Mouse (Mus musculus): ENCODE results near the gene Deup1.
"Not testable (repeated sequence)": the region's sequence is repeated elsewhere in the genome, so short reads cannot be mapped to it uniquely, and the experiment has no call there.

The Deup1 gene

GRCm38 (mm10) chr9:15594148-15594547 lies 33.6 kb downstream of the Deup1 start:
- no peak for ATAC-seq (ENCODE audit: insufficient number of reproducible peaks, low FRiP score, low TSS enrichment)

DNA sequence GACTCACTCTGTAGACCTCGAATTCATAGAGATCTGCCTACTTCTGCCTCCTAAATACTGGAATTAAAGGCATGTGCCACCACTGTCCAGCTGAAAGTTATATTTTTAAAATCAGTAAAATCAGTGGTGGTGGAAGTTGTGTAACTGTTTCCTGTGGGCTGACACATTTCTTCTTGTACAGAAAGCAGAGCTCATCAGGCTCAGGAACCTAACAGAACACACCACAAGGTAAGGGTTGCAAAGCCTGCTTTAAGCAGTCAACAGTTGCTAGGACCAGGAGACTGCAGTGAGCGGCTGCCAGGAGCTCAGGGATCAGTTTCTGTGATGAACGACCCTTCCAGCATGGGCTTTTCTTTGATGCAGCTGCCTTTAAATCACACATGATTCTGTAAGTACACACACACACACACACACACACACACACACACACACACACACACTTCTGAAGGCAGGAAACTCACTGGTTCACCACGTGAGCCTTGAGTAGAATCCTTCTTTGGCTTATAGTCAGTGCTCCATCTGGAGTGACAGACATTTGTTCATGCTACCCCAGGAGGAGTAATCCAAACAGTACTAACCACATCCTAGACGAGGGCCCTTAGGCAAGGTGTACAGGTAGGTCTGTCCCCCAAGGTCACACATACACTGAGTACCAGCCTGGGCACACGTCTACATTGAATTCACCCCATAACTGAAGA lies 40.4 kb downstream of the Deup1 start:
- ATAC-seq (ENCODE audit: insufficient number of reproducible peaks, low FRiP score, low TSS enrichment) = no peak

DNA sequence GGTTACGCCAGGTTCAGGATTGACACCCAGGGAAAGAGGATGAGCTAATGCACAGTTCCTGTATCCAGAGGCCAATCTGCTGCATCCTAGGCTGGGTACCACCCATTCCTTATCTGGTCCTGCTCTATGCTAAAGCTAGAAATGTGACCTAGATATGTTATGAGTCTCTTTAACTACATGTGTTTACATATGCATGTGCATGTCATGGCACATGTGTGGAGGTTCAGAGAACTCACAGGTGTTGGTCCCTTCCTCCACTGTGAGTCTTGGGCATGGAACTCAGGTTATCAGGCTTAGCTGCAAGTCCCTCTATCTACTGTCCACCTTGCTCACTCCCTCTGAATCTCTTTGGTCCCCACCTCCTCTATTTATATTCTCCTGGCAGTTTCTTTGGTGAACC lies 41.8 kb downstream of the Deup1 start:
- no peak for ATAC-seq (ENCODE audit: insufficient number of reproducible peaks, low FRiP score, low TSS enrichment)

DNA sequence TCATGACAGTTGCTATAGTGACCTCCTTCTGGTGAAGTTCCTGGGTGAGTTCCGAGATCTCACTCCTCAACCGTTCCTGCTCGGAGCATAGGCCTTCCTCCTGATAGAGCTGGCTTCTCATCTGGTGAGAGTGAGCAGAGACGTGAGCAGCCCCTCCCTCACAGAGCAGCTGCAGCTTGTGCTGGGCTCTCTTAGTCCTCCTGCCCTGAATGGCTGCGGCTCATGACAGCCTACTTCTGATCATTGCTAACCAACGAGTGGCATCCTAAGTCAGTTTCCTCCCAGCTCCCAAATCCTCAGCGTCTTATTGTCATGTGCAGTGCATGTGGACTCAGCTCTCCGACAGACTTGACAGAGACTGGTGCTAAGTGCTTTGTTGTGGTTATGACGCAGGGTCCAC lies 43.5 kb downstream of the Deup1 start:
- no peak for ATAC-seq (ENCODE audit: insufficient number of reproducible peaks, low FRiP score, low TSS enrichment)

GRCm38 (mm10) chr9:15582026-15582425 lies 45.7 kb downstream of the Deup1 start:
- no peak for ATAC-seq (ENCODE audit: insufficient number of reproducible peaks, low FRiP score, low TSS enrichment)

GRCm38 (mm10) chr9:15580176-15580575 lies 47.6 kb downstream of the Deup1 start:
- no peak for ATAC-seq (ENCODE audit: insufficient number of reproducible peaks, low FRiP score, low TSS enrichment)

GRCm38 (mm10) chr9:15578946-15579345 lies 48.8 kb downstream of the Deup1 start:
- no peak for ATAC-seq (ENCODE audit: insufficient number of reproducible peaks, low FRiP score, low TSS enrichment)

DNA sequence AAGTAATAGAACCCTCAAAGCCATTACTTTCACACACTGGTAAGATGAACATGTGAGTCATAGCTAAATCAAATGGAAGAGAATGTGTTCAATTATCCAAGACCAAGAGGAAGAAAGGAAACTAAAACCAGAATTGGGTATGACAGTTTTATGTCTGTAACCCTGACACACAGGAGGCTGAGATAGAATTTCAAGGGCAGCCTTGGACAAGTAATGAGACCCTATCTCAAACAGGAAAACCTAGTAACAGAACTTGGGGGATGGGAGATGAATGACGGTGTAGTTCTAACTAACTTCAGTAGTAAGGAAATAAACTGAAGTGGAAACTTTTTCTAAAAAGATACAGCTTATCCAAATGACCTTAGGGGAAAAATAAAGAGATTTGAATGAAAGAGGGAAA lies 49.3 kb downstream of the Deup1 start:
- no peak for ATAC-seq (ENCODE audit: insufficient number of reproducible peaks, low FRiP score, low TSS enrichment)

DNA sequence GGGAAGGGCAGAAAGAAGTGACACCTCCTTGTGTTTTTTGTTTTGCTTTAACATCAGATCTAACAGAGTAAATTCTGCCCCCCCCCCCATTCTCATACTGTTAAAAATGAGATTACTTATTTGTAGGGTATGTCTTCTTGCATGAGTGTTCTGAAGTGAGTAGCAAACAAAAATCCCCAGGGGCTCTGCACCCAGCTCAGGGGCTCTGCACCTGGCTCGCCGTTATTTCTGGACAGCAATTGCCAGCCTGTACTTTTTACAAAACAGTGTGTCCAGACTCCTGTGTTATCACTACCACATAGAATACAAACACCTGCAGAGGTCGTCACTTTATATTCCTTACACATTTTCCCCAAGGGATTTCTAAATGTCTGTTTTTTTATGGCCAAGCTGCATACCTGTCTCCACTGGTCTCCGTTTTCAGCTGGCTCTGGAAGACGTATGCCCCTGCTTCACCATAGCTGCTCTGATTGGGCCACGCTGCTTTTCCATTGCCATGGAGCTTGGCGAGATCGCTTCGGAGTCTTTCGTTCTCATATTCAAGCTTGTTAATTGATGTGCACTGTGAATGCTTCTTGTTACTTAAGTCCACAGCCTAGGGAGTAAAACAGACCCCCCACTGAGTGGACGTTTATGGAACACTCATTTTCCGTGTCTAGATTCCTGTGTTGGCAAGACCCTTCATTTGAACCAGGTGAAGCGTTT lies 52.8 kb downstream of the Deup1 start:
- no peak for ATAC-seq (ENCODE audit: insufficient number of reproducible peaks, low FRiP score, low TSS enrichment)

DNA sequence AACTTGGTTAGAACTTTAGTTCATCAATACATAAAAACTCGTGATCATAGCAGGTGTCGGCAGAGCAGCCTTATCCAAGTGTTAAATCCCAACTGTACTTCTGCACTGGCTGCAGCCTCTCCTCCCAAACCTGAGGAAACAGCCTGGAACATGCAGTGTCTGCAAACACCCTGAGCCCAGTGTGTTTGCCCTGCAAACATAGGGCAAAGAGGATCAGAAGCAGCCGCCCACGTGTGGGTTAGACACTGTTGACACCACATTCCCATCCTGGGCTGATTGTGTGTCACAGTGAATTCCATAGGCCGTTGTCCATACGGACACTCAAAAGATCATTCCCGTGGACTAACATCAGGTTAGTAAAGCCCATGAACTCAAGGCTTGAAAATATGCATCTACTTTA lies 65.4 kb downstream of the Deup1 start:
- ATAC-seq (ENCODE audit: insufficient number of reproducible peaks, low FRiP score, low TSS enrichment) = no peak

DNA sequence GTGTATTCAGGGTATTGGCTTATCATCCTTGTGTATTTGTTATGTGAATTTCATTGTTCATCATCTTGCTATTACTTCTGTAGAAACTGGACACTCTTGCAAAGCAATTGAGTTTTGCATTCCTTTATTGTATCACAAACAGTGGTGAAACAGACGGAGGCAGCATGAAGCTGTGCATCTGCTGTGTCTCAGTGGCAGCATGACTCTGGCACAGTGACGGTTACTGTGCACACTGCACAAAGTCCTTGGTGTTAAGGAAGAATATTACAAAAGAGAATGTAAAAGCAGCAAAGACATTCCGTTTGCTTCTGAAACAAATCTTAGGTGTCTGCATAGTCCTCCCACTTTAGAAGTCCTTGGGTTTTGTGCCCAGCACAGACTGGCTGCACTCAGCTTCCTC lies 67.3 kb downstream of the Deup1 start:
- no peak for ATAC-seq (ENCODE audit: insufficient number of reproducible peaks, low FRiP score, low TSS enrichment)

DNA sequence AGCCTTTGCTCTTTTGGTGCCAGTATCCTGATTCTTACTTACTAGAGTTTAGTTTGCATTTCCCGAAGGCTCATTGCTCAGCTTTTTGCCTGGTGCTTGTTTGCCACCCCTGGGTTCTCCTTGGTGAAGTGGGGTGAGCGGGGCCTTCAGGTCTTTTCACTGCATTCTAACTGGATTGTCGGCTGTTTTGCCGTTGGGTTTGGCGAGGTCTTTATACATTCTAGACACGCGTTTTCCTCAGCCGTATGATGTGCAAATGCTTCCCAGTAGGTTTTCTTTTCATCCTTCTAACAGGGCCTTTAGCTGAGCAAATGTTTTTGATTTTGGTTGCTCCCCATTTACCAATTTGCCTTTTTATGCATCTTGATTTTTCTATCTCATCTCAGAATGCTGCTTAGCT lies 74.4 kb downstream of the Deup1 start:
- no peak for ATAC-seq (ENCODE audit: insufficient number of reproducible peaks, low FRiP score, low TSS enrichment)

- no peak for ATAC-seq (ENCODE audit: insufficient number of reproducible peaks, low FRiP score, low TSS enrichment)
Measured at GRCm38 (mm10) chr9:15551933-15552851, 75.5 kb downstream of the Deup1 start.

- ATAC-seq (ENCODE audit: insufficient number of reproducible peaks, low FRiP score, low TSS enrichment) = not testable (repeated sequence)
Measured at GRCm38 (mm10) chr9:15551073-15551472, 76.7 kb downstream of the Deup1 start.

- ATAC-seq (ENCODE audit: insufficient number of reproducible peaks, low FRiP score, low TSS enrichment) = no peak
Measured at GRCm38 (mm10) chr9:15550461-15550961, 77.2 kb downstream of the Deup1 start.

- no peak for ATAC-seq (ENCODE audit: insufficient number of reproducible peaks, low FRiP score, low TSS enrichment)
Measured at GRCm38 (mm10) chr9:15541735-15542354, 85.9 kb downstream of the Deup1 start.

DNA sequence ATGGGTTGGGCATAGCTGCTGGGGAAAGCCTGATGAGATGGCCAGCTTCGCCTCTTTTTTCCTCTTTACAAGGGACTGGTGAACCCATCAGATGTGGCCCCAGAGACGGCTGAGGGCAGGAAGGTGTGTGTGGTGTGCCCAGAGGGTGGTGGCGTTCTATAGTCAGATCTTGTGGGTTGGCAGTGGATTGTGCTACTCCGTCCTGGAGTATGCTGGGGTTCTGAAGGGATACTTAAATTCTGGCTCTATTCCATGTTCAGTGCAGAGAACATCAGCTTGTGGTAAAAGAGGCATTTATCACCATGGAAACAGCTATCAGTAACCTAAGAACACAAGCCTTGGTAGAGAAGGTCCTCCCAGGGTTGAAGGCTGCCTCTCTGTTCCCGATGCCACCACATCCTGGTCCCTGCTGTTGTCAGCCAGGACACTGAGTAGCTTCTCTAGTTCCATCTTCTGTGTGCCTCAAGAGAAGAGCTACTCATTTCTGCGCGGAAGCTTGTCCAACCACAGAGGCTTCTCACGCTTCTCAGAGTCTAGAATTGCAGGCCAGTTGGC lies 88.7 kb downstream of the Deup1 start:
- no peak for ATAC-seq (ENCODE audit: insufficient number of reproducible peaks, low FRiP score, low TSS enrichment)

- ATAC-seq (ENCODE audit: insufficient number of reproducible peaks, low FRiP score, low TSS enrichment) = no peak
Measured at GRCm38 (mm10) chr9:15537455-15538048, 90.2 kb downstream of the Deup1 start.

GRCm38 (mm10) chr9:15536861-15537426 lies 90.8 kb downstream of the Deup1 start:
- no peak for ATAC-seq (ENCODE audit: insufficient number of reproducible peaks, low FRiP score, low TSS enrichment)
